Mouse (Mus musculus): ENCODE data around the gene Ifitm2. TPM values are rescaled to one million over a fixed set of nuclear protein-coding genes. Genes with fewer than 3 reads are reported as not detected.
A peak's percentile ranks its signal among the peaks of the same experiment; 100 is the strongest.

Gene Ifitm2
- polyA plus RNA-seq, 1 experiment from 2014 or later = 234 TPM

DNA sequence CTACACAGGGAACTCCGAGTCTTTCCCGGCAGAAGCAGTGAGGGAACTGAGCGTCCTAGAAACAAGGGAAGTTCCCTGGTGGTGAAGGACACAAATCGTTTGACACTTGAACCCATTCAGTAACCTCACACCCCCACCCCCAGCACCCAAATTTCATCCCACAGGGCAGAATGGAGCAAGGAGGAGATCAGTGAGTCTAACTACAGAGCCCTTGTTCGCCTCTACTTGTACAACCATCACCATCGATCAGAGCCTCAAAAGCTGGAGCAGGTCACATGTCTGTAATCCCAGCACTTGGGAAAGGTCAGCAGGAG, 726 bp upstream of the Ifitm2 start:
- DNase-seq (ENCODE audit: low spot score) (no peak), ATAC-seq (ENCODE audit: low FRiP score) (no peak)
- WGBS = 54% methylated on average over 6 of the region's 6 CpGs
- Histone ChIP-seq H3K4me1 (replicated peaks; ENCODE audit: control insufficient read depth, insufficient read depth, low read length) (peaks cover 8% of the 10 kb centered on the region; the same call in 1 of the 2 replicates), H3K36me3 (replicated peaks; ENCODE audit: control insufficient read depth, insufficient read depth) (no peaks in the 10 kb centered on the region), H3K4me2 (replicated peaks) (no peak overlapping the region), H3K9ac (no peak overlapping the region), H3K27ac (no peak overlapping the region), H3K9me3 (ENCODE audit: control insufficient read depth, low read length) (no peaks in the 10 kb centered on the region), H3K27me3 (ENCODE audit: control insufficient read depth, insufficient read depth, low read length) (no peaks in the 10 kb centered on the region), H3K4me3 (replicated peaks; ENCODE audit: low read length) (no peak overlapping the region)

- Histone ChIP-seq H3K27ac (peak overlapping the region; percentile 14; the same call in 1 of the 2 replicates), H3K9ac (peak overlapping the region; percentile 49)
These were observed 445 bp downstream of the Ifitm2 start for GRCm38 (mm10) chr7:140955342-140955741.

DNA sequence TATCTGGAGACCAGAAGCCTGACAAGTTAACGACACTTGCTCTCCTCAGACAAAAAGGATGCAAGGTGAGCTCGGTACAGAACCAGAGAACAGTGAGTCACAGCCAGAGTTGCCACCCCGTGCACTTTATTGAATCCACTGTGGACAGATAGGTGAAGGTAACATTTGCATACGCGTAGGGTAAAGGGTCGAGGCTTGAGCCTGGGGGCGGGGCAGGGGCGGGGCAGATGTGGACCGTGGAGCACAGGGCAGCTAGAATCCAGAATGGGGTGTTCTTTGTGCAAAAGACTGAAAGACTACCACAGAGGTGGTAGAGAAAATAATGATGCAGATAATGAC, 1.1 kb downstream of the Ifitm2 start:
- Histone ChIP-seq H3K4me1 (replicated peaks; ENCODE audit: control insufficient read depth, insufficient read depth, low read length) (peaks cover 8% of the 10 kb centered on the region; the same call in 1 of the 2 replicates), H3K36me3 (replicated peaks; ENCODE audit: control insufficient read depth, insufficient read depth) (no peaks in the 10 kb centered on the region), H3K27ac (no peak overlapping the region), H3K9me3 (ENCODE audit: control insufficient read depth, low read length) (no peaks in the 10 kb centered on the region), H3K27me3 (ENCODE audit: control insufficient read depth, insufficient read depth, low read length) (no peaks in the 10 kb centered on the region), H3K4me3 (replicated peaks; ENCODE audit: low read length) (peak overlapping the region; percentile 33), H3K4me2 (replicated peaks) (peak overlapping the region; percentile 61), H3K9ac (0 out of 2 replicates have a peak overlapping the region, but pooled peaks have one; percentile 17)
- DNase-seq (ENCODE audit: low spot score) = no peak
- no peak for ATAC-seq (ENCODE audit: low FRiP score)
- WGBS = 15% methylated on average over 9 of the region's 9 CpGs

More at GRCm38 (mm10) chr7:140955342-140955741, 445 bp downstream of the Ifitm2 start:
- H3K9me3 ChIP-seq (ENCODE audit: control insufficient read depth, low read length) = no peaks in the 10 kb centered on the region
- peak overlapping the region; percentile 61 for H3K4me2 ChIP-seq (replicated peaks)
- H3K4me1 ChIP-seq (replicated peaks; ENCODE audit: control insufficient read depth, insufficient read depth, low read length) = peaks cover 8% of the 10 kb centered on the region; the same call in 1 of the 2 replicates
- no peak; the same call in 1 of the 2 replicates for ATAC-seq (ENCODE audit: low FRiP score)
- 21% methylated on average over 17 of the region's 17 CpGs for WGBS
- H3K36me3 ChIP-seq (replicated peaks; ENCODE audit: control insufficient read depth, insufficient read depth) = no peaks in the 10 kb centered on the region
- H3K4me3 ChIP-seq (replicated peaks; ENCODE audit: low read length) = peak overlapping the region; percentile 33
- no peaks in the 10 kb centered on the region for H3K27me3 ChIP-seq (ENCODE audit: control insufficient read depth, insufficient read depth, low read length)
- DNase-seq (ENCODE audit: low spot score) = no peak

DNA sequence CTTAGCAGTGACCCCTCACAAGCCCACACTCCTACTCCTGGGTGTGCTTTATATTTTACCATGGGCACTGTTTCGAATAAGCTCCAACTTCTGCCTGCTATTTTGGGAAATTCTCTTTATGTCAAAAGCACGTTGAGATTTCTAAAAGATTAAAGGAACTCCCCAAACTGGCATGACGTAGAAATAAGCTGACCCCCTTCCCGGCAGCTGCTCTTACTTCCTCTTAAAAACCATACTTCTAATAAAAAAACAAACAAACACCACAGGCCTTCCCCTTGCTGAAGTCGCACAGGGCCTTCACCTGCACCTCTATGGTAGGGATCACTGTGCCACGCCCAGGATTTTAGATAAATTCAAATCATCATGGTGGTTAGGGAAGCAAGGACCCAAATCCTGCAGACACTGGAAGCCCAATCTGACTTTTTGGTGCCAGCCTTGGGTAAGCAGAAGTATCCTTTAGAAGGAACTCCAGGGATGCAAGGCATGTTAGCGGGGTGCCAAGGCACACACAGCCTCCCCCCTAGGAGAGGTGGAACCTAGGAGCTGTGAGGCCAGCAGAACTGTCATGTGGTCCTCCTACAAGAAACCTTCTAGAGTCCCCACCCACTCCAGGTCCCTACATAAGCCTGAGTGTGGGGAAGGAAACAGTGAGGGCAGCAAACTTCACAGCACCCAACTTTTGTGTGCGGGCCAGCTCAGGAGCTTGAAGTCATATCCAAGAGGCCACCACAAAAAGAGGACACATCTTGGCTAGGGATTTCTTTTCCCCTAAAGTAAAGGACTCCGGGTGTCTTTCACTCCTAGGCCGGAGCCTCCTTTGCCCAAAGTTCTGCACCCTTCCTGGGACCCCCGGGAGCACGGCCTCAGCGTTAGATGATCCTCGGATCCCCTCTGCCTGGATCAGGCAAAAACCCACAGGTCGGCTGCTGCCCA, 1.7 kb downstream of the Ifitm2 start:
- Histone ChIP-seq H3K36me3 (replicated peaks; ENCODE audit: control insufficient read depth, insufficient read depth) (no peaks in the 10 kb centered on the region), H3K27me3 (ENCODE audit: control insufficient read depth, insufficient read depth, low read length) (no peaks in the 10 kb centered on the region), H3K4me1 (replicated peaks; ENCODE audit: control insufficient read depth, insufficient read depth, low read length) (0 out of 2 replicates have a peak, but pooled peaks cover 8% of the 10 kb centered on the region), H3K4me2 (replicated peaks) (peak overlapping the region; percentile 61), H3K9ac (no peak overlapping the region), H3K27ac (no peak overlapping the region), H3K9me3 (ENCODE audit: control insufficient read depth, low read length) (no peaks in the 10 kb centered on the region), H3K4me3 (replicated peaks; ENCODE audit: low read length) (no peak overlapping the region)
- DNase-seq (ENCODE audit: low spot score) = no peak
- WGBS = 73% methylated on average over 15 of the region's 15 CpGs
- ATAC-seq (ENCODE audit: low FRiP score) = no peak

DNA sequence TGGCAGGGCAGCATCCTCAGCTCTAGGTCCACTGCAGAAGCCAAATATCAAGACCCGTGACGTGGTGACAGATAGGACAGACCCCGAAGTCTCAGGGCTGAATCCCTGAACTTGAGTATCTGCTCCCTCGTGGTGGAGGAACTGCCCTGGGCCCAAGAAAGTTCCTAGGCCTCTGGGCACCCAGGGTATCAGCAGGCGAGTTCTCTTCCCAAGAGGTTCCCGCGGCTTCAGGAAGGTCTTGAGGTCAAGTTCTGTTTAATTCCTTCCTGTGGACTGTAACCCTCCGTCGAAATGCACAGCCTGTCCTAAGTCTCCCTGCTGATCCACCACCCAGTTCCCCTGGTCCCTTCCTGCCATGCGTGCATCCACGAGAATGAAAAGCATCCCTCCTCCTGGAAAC, 2.7 kb downstream of the Ifitm2 start:
- no peaks in the 10 kb centered on the region for H3K9me3 ChIP-seq (ENCODE audit: control insufficient read depth, low read length)
- 0 out of 2 replicates have a peak, but pooled peaks cover 8% of the 10 kb centered on the region for H3K4me1 ChIP-seq (replicated peaks; ENCODE audit: control insufficient read depth, insufficient read depth, low read length)
- WGBS = 90% methylated on average over 11 of the region's 11 CpGs
- no peak for DNase-seq (ENCODE audit: low spot score)
- ATAC-seq (ENCODE audit: low FRiP score) = no peak
- no peak overlapping the region for H3K4me3 ChIP-seq (replicated peaks; ENCODE audit: low read length)
- H3K9ac ChIP-seq = no peak overlapping the region
- H3K27me3 ChIP-seq (ENCODE audit: control insufficient read depth, insufficient read depth, low read length) = no peaks in the 10 kb centered on the region
- no peaks in the 10 kb centered on the region for H3K36me3 ChIP-seq (replicated peaks; ENCODE audit: control insufficient read depth, insufficient read depth)
- no peak overlapping the region for H3K4me2 ChIP-seq (replicated peaks)
- no peak overlapping the region for H3K27ac ChIP-seq

DNA sequence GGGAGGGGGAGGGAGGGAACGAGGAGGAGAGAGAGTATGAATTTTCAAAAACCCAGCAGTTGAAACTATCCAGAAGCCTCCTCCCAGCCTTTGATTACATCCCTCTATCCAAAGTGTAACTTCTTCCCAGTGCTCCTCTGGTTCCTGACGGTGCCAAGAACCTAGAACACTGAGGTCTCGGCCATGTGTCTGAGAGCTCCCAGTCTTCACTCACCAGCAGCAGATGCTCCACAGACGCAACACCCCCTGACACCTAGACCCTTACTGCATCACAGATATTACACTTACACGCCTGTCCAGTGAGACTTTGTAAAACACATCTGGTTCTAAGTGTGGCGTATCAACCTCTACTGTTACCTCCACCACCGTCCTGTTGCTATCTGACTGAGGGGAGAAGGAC, 3.3 kb downstream of the Ifitm2 start:
- Histone ChIP-seq H3K4me1 (replicated peaks; ENCODE audit: control insufficient read depth, insufficient read depth, low read length) (0 out of 2 replicates have a peak, but pooled peaks cover 8% of the 10 kb centered on the region), H3K4me2 (replicated peaks) (no peak overlapping the region), H3K4me3 (replicated peaks; ENCODE audit: low read length) (no peak overlapping the region), H3K27me3 (ENCODE audit: control insufficient read depth, insufficient read depth, low read length) (no peaks in the 10 kb centered on the region), H3K27ac (no peak overlapping the region), H3K36me3 (replicated peaks; ENCODE audit: control insufficient read depth, insufficient read depth) (no peaks in the 10 kb centered on the region), H3K9me3 (ENCODE audit: control insufficient read depth, low read length) (no peaks in the 10 kb centered on the region), H3K9ac (no peak overlapping the region)
- no peak for ATAC-seq (ENCODE audit: low FRiP score)
- DNase-seq (ENCODE audit: low spot score) = no peak
- WGBS = 88% methylated on average over 7 of the region's 7 CpGs

DNA sequence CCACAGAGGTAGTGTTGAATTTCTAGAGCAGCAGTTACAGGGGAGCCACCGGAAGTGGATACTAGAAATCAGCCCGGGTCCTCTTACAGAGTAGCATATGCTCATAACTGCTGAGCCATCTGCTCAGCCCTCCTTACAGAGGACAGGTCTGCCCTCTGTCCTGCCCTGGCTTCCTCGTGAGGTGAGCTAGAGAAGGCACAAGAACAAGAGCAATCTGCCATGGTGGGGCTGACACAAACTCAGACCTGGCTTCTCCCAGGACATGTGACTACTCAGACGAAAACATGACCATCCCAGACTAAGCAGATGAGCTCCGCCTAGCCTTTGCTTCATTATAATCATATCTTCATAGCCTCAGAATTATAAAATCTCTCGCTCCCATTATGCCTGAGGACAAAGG, 4.0 kb downstream of the Ifitm2 start:
- no peaks in the 10 kb centered on the region for H3K36me3 ChIP-seq (replicated peaks; ENCODE audit: control insufficient read depth, insufficient read depth)
- H3K9ac ChIP-seq = no peak overlapping the region
- H3K4me2 ChIP-seq (replicated peaks) = no peak overlapping the region
- H3K27ac ChIP-seq = no peak overlapping the region
- no peaks in the 10 kb centered on the region for H3K9me3 ChIP-seq (ENCODE audit: control insufficient read depth, low read length)
- DNase-seq (ENCODE audit: low spot score) (no peak), ATAC-seq (ENCODE audit: low FRiP score) (no peak)
- H3K4me3 ChIP-seq (replicated peaks; ENCODE audit: low read length) = no peak overlapping the region
- H3K27me3 ChIP-seq (ENCODE audit: control insufficient read depth, insufficient read depth, low read length) = no peaks in the 10 kb centered on the region
- WGBS = 82% methylated on average over 6 of the region's 6 CpGs
- 0 out of 2 replicates have a peak, but pooled peaks cover 8% of the 10 kb centered on the region for H3K4me1 ChIP-seq (replicated peaks; ENCODE audit: control insufficient read depth, insufficient read depth, low read length)

DNA sequence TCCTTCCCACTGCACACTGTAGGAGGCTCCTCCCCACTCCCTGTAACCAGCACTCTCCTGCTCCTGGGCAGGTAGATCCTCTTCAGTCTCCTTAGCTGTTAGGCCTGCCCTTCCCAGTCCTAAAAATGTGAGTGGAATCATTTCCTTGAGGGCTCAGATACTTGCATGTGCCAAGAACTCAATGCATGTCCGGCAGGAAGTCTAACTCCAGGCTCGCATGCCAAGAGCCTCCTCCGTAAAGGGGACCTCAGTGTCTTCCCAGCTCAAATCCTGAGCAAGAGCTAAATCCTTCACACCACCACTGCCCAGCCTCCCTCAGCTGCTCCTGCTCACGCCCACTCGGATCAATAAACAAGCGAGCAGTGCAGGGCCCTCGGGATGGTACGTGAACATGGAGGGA, 4.7 kb downstream of the Ifitm2 start:
- 56% methylated on average over 8 of the region's 8 CpGs for WGBS

DNA sequence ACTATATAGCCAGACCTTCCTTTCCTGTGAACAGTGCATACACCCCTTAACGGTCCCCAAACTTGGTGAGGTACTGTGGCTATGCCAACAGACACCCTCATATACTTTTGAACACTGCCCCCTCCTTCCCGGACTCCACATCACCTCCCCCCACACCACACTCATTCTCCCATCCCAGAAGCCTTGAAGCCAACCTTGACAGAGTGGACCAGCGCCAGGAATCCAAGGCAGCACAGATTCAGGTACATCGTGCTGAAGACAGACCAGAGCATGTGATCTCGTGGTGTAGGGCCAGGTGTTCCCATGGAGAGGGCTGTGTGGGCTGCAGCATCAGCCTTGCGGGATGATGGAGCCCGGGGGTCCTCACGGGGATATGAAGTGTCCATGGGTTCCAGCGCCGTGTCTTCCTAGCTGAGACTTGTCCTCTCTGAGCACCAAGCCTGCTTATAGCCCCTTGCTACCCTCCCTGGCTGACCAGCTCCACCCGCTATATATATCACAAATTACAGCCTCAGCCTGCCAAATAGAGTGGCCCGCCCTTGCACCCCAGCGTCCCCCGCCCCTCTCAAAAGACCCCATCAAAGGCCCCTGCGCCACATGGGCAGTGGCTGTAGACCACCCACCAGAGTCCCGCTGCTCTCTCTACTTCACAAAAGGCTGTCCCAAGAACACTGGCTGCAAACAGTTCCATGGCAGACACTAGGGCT, 5.8 kb downstream of the Ifitm2 start, which contains the start of gene Ifitm5:
Gene Ifitm5, minus strand, starts transcription at position 468 of the 707 bp plus-strand sequence.
- H3K4me1 ChIP-seq (replicated peaks; ENCODE audit: control insufficient read depth, insufficient read depth, low read length) = 0 out of 2 replicates have a peak, but pooled peaks cover 2% of the 10 kb centered on the region
- H3K4me3 ChIP-seq (replicated peaks; ENCODE audit: low read length) = no peak within 1 kb of the TSS
- H3K9me3 ChIP-seq (ENCODE audit: control insufficient read depth, low read length) = no peaks in the 10 kb centered on the region
- no peak for DNase-seq (ENCODE audit: low spot score)
- H3K36me3 ChIP-seq (replicated peaks; ENCODE audit: control insufficient read depth, insufficient read depth) = no peaks in the 10 kb centered on the region
- H3K27ac ChIP-seq = no peak within 1 kb of the TSS
- H3K27me3 ChIP-seq (ENCODE audit: control insufficient read depth, insufficient read depth, low read length) = no peaks in the 10 kb centered on the region
- whole genome bisulfite sequencing = 82% methylated on average over 16 of the region's 16 CpGs
- no peak within 1 kb of the TSS for H3K4me2 ChIP-seq (replicated peaks)
- H3K9ac ChIP-seq = no peak within 1 kb of the TSS
- no peak for ATAC-seq (ENCODE audit: low FRiP score)

More for the DNA sequence above, 4.7 kb downstream of the Ifitm2 start:
- H3K9me3 ChIP-seq (ENCODE audit: control insufficient read depth, low read length) = no peaks in the 10 kb centered on the region
- H3K27ac ChIP-seq = no peak overlapping the region
- H3K4me2 ChIP-seq (replicated peaks) = no peak overlapping the region
- no peak overlapping the region for H3K9ac ChIP-seq
- no peaks in the 10 kb centered on the region for H3K27me3 ChIP-seq (ENCODE audit: control insufficient read depth, insufficient read depth, low read length)
- no peaks in the 10 kb centered on the region for H3K36me3 ChIP-seq (replicated peaks; ENCODE audit: control insufficient read depth, insufficient read depth)
- no peak for DNase-seq (ENCODE audit: low spot score)
- no peak for ATAC-seq (ENCODE audit: low FRiP score)
- H3K4me1 ChIP-seq (replicated peaks; ENCODE audit: control insufficient read depth, insufficient read depth, low read length) = 0 out of 2 replicates have a peak, but pooled peaks cover 8% of the 10 kb centered on the region
- H3K4me3 ChIP-seq (replicated peaks; ENCODE audit: low read length) = no peak overlapping the region
